Mouse (Mus musculus): ENCODE measurements around the gene Tmem201. TPM values are rescaled to one million over a fixed set of nuclear protein-coding genes. Genes with fewer than 3 reads are reported as not detected.
"Not testable (repeated sequence)": the region's sequence is repeated elsewhere in the genome, so short reads cannot be mapped to it uniquely, and the experiment has no call there.

Tmem201 gene
- total RNA-seq, 2 experiments from 2014 or later: 44.9 to 46.7 TPM

- DNase-seq (ENCODE audit: low spot score): not testable (repeated sequence)
Measured at GRCm38 (mm10) chr4:149749663-149750015, 11.8 kb upstream of the Tmem201 start.

- no peak for DNase-seq (ENCODE audit: low spot score)
Measured at GRCm38 (mm10) chr4:149749003-149749662, 11.3 kb upstream of the Tmem201 start.

- DNase-seq (ENCODE audit: low spot score): no peak
Measured at GRCm38 (mm10) chr4:149744119-149744518, 6.3 kb upstream of the Tmem201 start.

DNA sequence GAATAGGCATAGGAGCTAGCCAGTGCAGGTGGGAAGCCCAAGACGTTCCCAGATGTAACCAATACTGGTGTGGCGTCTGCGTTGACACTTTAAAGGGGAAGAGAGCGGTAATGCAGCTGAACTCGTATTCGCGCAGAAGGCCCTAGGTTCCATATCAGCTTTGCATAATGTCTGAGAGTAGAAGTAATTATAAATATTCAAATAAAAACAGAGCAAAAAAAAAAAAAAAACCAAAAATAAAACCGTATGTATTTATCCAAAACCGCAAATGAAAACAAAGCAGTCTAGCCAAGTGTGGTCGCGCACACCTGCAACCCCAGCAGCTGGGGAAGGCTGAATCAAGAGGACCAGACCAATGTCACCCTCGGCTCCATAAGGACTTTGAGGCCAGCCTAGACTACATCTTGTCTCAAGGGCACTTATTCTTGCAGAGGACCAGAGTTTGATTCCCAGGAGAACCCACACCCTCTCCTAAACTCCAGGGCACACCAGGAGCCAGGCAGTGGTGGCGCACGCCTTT lies 4.2 kb upstream of the Tmem201 start:
- no peak for DNase-seq (ENCODE audit: low spot score)

DNA sequence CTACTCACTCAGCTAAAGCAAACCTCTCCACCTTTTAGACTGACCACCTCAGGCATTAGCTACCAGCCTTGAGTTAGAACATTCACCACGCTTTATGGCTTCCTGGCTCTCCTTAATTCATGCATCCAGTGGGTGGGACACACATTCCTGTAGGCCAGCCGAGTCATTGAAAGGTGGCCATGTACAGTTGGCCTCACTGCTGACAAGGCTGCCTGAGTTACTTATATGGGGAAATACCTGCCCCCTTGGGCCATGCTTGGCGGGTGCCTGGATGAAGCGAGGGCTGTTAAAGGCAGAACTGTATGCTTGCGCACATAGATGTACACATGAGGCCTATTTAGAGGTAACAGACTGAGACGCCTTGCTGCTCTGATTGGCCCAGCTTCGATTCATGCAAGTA lies 2.5 kb upstream of the Tmem201 start:
- DNase-seq (ENCODE audit: low spot score): no peak

GRCm38 (mm10) chr4:149739478-149739877 lies 1.6 kb upstream of the Tmem201 start:
- no peak for DNase-seq (ENCODE audit: low spot score)

- DNase-seq (ENCODE audit: low spot score): peak; percentile 72
Measured at GRCm38 (mm10) chr4:149736581-149736980, 1.3 kb downstream of the Tmem201 start.

DNA sequence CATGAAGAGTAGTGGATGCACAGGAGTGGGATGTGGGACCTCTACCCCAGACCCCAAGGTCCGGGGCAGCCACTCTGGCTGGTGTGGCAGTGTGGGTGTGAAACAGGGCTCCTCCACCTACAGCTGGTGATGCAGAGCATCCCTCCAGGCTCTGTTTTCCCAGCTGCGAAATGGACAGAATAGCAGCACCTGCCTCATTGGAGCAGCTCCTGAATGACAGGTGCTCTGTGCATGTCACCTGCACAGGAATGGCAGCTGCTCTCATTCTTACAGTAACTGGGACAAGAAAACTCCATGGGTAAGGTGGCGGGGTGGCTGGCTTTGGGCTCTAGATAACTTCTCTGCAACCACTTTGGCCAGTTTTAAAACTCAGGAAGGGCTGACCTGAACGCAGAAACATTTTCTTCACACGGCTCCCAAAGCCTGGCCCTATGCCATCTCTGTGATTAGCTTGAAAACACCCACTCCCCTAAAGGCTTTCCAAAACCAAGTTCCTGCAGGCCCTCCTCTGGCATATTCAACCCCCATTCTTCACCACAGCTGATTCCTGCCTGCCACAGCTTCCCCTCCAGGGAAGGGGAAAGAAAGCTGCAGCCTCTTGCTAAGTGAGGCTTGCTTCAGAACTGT lies 2.1 kb downstream of the Tmem201 start:
- DNase-seq (ENCODE audit: low spot score): no peak

DNA sequence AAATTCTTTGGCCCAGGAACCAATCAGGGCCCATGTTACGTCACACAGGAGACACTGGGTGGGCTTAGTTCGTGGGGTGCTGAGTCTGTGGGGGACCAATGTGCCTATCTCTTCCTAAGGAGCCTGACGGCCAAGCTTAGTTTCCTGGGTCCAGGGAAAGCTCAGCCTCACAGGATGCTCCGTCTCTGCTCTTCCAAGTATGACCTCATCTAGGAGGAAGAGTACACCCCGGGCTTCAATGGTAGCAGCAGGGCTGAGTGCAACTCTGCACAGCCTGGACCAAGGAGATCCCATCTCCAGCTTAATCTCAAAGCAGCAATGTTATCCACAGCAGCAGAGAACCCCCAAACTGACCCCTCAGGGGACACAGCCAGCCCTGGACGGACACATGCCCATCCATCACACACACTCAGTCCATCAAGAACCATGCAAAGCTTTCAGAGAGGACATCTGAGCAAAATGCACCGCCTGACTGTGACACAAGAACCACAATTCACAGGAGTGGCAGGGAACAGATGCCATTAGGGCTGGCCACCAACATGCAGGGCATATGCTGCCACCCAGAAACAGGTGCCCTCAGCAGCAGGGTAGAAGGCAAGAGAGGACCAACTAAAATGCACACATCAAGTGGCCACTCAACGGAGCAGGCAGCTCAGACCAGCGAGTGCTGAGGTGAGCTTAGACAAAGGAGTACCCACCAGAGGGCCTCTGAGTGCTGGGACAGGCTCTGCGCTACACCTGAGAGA lies 2.9 kb downstream of the Tmem201 start:
- no peak for DNase-seq (ENCODE audit: low spot score)

DNA sequence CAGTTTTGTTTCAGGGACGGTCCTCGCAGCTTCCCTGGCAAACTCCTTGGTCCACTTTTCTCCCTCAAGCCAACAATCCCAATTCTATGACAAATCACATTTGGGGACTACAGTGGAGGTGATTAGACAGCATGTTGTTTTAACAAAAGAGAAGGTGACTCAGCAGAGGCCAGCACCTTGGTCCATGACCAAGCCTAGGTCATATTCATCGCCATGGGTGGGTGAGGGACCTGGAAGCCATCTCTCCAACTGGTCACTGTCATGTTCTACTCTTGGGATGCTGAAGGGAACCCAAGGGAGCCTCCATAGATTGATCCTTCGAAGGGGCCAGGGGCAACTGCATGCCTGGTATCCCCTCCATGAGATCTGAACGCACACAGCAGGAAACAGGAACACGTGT lies 3.6 kb downstream of the Tmem201 start:
- no peak for DNase-seq (ENCODE audit: low spot score)

GRCm38 (mm10) chr4:149733748-149734147 lies 4.1 kb downstream of the Tmem201 start:
- no peak for DNase-seq (ENCODE audit: low spot score)

DNA sequence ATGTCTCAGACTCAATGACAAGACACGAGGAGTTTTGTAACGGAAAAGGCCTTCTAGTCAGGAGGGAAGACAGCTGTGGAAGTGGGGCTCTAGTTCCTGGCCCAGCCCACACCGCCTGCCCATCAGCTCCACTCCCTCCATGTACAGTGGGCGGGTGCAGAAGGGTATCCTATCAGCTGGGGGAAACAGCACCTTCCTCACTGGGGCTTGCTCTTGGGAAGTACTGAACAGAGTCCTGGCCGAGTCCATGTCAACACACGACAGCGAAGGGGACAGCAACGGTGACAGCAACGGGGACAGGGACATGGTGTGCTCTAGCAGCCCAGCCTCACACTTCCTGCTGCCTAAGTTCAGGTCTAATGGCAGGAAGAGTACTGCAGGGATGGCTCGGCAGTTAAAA lies 5.0 kb downstream of the Tmem201 start:
- DNase-seq (ENCODE audit: low spot score): no peak

GRCm38 (mm10) chr4:149732313-149732712 lies 5.5 kb downstream of the Tmem201 start:
- no peak for DNase-seq (ENCODE audit: low spot score)

DNA sequence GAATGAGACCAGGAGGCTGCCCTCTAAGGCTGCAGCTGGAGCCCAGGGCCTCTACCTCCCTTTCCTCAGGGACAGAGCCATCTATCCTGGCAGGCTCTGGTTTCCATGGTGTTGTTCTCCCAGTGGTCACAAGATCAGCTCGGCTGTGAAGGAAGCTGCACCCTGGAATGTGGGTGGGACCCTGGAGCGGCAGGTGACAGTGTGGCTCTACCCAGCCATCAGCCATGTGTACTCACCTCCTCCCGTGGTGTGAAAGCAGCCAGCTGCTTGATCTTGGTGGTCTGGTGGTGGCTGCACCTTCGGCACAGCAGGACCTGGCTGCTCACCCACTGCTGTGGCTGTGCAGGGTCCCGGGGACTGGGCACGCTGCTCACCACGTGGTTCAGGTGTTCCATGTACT lies 7.0 kb downstream of the Tmem201 start:
- DNase-seq (ENCODE audit: low spot score): no peak

DNA sequence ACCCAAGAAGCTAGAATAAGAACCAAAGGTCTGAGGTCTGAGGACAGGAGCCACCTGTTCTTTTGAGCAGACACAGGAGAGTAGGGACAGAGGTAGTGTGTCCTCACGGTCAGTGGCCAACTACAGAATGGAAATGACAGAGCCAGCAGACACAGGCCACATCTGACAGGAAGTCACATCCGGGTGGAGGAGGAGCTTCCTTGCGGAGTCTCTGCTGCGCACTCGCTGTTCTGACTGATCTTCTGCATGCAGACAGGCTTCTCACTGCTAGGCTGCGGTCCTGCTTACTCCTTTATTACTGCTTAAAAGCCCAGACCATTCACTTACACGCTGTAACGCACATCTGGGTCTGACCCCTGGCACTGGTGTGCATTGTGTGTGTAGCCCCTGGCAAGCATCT lies 9.0 kb downstream of the Tmem201 start:
- DNase-seq (ENCODE audit: low spot score): no peak

DNA sequence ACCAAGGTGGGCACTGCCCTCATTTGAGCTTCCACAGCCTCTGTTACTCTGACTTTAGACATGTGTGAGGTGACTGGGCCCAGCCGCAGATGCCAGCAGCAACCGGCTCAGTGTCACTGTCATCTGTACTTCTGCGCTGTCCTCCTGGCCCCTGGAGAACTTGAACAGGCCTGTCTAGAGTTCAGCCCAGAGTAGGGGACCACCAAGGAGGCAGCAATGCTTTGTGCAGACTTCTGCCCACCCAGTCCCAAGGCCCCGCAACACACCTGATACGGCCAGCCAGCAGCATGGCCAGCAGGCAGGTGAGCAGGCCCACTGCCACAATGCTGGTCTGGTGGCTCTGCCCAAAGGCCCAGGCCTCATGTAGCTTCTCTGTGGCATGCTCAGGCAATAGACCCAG lies 10.2 kb downstream of the Tmem201 start:
- DNase-seq (ENCODE audit: low spot score): no peak

GRCm38 (mm10) chr4:149725661-149726350 lies 12.0 kb downstream of the Tmem201 start:
- peak; percentile 62 for DNase-seq (ENCODE audit: low spot score)

DNA sequence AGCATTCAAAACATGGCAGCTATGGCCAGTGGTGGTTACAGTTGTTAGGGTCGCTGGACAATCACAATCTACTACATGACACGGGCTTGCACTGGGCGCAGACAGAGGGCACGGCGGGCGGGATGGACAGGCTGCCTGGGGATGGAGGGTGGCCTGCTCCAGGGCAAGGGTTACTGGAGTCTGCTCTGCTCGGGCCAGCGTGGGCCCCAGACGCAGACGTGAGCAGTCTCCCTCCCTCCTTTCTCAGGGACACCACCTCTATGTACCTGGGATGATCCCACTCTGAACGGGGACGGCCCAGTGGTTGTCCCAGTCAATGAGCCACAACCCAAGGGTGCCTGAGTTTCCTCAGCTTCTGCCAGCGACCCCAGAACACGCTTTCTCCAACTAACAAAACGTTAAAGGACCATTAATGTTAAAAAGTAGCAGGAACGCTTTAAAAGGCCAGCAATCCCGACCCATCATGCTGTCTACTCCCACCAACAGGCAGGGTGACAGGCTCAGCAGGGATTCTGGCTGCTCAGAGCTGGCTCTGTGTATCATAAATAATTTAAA lies 12.9 kb downstream of the Tmem201 start:
- DNase-seq (ENCODE audit: low spot score): no peak

- DNase-seq (ENCODE audit: low spot score): peak; percentile 67
Measured at GRCm38 (mm10) chr4:149723855-149724731, 13.8 kb downstream of the Tmem201 start.

- DNase-seq (ENCODE audit: low spot score): no peak
Measured at GRCm38 (mm10) chr4:149723021-149723390, 14.8 kb downstream of the Tmem201 start.
